Mouse (Mus musculus) heart, adult 8-10 months (tissue): Measurements from ENCODE around the gene Tm4sf5. TPM values are rescaled to one million over a fixed set of nuclear protein-coding genes. Genes with fewer than 3 reads are reported as not detected.
"Not testable (repeated sequence)": the region's sequence is repeated elsewhere in the genome, so short reads cannot be mapped to it uniquely, and the experiment has no call there.

Experiments
- DNase-seq: peaks from one replicate; pipeline ENCODE4 v3.0.0; 2022; ENCODE audit warnings: low spot score
- total RNA-seq, 4 experiments: library from RNA; stranded (reverse); gene quantifications; 2 replicates each; pipeline ENCODE4 v1.2.4; 2022

Gene Tm4sf5
- 1 to 10 TPM in 3 of 4 experiments, under 1 TPM in 1; 0.49 to 2.2 (median 1.5) TPM for total RNA-seq

DNA sequence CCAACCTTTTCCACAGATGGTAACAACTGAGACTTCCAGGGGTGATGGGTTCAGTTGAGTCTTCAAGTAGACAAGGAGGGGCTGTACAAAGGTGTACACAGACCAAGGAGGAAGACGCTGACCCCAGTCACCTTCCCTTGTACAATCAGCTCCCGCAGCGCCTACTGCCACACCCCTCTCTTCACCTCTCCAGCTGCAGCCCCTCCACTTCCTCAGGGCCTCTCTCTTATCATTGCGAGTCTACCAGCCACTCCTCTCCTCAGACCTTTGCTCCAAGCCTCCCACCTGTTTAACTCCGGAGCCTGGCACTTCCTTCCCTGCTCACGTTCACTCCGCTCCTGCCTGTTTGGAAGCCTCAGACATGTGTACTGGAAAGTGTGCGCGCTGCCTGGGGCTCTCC lies at the start of gene Tm4sf5:
Tm4sf5 (plus strand) TSS at position 275 of the 400 bp plus-strand sequence.
- DNase-seq = no peak

- DNase-seq = no peak
Observed at GRCm38 (mm10) chr11:70458688-70459600, 46.1 kb upstream of the Tm4sf5 start, which contains the start of gene Zmynd15. TSS of gene Zmynd15 (plus strand) at chr11:70459433.

- peak; percentile 64 for DNase-seq
Observed at GRCm38 (mm10) chr11:70459601-70460101, 45.4 kb upstream of the Tm4sf5 start, which contains the start of gene Cxcl16. TSS of gene Cxcl16 (minus strand) at chr11:70459984.

DNA sequence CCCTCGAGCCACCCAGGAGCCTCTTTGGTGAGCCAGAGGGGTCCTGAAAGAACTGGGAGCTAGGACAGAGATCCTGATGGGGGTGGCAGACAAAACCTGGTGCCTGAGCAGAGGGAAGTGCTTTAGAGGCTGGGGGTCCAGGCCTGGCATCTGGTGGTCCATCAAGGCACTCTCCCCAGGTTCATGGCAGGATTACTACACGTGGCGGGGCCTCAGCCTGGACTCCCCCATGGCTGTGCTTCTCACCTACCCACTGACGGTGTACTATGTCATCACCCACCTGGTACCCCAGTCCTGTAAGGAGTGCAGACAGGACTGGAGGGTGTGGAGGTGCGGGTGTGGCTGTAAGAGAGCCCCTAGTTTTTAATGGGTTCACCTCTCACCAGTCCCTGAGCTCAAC lies 41.1 kb upstream of the Tm4sf5 start:
- DNase-seq = no peak

GRCm38 (mm10) chr11:70465211-70465610 lies 39.8 kb upstream of the Tm4sf5 start:
- DNase-seq = no peak

GRCm38 (mm10) chr11:70465824-70466223 lies 39.2 kb upstream of the Tm4sf5 start:
- no peak for DNase-seq

DNA sequence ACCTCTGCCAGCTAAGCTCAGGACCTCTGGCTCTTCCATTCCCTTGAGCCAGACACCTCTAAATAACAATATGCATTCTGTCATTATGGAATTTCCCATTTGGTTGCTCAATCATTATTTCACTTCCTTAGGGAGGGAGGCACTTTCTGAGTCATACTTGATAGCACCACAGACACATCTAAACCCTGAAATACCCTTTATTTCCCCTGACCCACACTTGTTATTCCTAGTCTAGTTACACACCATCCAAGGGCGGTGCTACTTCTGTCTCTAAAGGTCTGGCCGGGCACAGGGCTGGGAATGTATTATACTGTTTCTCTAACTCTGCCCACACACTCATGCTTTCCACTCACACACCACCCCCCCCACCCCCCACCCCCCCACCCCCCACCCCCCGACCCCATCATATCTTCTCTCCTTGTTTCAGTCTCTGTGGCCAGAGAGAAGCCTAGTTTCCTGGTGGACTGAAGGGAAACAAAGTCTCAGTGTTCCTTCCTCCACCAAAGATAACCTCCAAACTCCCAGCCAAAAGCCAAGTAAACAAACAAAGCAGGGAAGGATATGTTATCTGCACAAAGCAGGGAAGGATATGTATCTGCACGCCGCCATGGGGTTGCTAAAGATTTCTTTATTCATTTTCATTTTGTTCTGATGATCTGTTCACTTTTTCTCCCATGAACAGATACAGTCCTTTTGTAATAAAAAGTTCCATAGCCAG lies 37.0 kb upstream of the Tm4sf5 start:
- DNase-seq = peak; percentile 57

DNA sequence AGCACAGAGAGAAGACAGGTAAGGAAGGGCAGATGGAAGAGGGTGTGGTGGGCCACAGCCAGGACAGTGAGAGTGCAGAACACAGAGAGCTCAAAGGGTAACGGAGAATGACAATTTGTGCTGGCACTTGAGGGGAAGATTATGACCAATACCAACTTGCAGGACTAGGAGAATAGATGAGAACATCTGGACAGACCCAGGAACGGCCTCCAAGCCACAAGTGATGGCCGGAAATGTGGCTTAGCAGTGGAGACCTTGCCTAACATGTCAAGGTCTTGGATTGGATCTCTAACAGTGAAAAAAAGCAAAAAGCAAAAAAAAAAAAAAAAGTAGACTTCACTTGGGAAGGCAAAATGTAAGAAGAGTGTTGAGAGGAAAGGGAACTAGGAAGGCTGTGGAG lies 35.3 kb upstream of the Tm4sf5 start:
- DNase-seq = no peak

DNA sequence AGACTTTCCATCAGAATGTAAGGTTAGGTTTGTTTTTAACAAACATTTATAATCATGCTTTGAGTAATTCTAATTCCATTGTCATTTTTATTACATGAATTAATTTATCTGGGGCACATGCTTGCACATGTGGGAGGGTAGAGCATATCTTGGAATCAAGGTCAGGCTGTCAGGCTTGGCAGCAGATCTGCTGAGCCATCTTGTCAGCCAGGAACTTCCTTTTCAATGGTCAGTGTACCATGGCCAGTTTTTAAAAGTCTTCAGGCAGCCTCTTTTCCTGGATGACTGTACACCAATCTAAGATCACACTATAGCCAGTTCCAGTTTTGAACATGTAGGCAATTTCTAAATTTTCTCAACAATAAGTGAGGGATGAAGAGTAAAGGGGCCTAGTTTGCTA lies 32.3 kb upstream of the Tm4sf5 start:
- no peak for DNase-seq

GRCm38 (mm10) chr11:70473291-70473690 lies 31.8 kb upstream of the Tm4sf5 start:
- not testable (repeated sequence) for DNase-seq

DNA sequence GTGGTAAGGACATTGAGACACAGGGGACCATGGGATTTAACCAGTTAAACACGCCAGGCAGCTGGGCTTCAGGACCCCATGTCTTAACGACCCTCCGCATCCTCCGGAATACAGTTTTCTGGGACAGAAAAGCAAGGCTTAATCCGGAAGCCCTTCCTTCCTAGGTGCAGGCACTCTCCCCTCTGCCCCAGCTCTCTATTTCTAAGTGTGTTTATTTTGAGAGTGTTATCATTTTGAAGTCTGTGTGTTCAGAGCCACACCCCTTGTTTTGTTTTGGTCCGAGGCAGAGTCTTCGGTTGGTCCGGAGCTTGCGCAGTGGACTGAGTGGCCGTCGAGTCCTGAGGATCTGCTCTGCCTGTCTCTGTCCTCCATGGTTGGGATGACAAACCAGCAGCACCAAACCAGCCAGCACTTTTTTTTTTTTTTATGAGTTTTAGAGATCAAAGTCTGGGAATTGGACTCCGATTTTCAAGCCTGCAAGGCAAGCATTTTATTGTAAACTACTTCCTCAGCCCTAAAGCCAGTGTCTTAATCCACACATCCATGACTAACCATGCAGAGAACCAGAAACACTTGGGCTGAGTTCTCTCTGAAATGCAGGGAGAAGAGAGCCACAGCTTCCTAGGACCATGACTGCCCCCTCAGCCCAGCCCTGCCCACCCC lies 30.0 kb upstream of the Tm4sf5 start:
- DNase-seq = no peak

DNA sequence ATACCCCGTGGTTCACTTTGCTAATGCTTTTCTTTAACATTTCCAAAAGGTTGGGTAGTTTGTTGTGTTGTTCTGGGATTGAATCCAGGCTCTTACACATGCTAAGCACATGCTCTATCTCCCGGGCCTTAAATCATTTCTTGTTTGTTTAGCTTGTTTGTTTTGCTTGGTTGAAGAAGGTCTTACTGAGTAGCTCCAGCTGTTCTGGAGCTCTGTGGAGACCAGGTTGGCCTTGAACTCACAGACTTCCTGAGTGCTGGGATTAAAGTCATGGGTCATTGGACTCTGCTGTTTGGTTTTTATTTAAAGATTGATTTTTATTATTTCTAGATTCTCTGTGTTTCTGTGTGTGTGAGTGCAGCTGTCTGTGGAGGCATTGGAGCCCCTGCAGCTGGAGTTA lies 19.5 kb upstream of the Tm4sf5 start:
- DNase-seq = no peak

GRCm38 (mm10) chr11:70487816-70488215 lies 17.2 kb upstream of the Tm4sf5 start:
- peak; percentile 51 for DNase-seq

GRCm38 (mm10) chr11:70489138-70489537 lies 15.9 kb upstream of the Tm4sf5 start:
- DNase-seq = no peak

DNA sequence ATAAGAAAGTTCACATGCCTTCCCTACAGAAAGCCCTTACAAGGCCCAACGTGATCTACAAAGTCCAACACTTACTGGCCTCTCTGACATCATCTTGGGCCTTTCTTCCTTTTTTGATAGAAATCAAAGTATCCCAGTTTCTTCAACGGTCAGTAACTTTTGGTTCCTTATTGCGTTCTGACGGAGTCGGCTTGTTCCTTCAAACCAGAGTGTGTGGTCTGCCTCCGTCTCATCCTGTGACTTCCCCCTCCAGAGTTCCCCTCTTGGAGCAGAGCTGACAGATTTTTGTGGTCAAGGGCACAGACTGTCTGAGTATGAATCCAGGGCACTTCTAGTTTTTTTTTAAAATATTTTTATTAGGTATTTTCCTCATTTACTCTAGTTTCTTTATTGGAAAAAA lies 15.4 kb upstream of the Tm4sf5 start:
- DNase-seq = no peak

DNA sequence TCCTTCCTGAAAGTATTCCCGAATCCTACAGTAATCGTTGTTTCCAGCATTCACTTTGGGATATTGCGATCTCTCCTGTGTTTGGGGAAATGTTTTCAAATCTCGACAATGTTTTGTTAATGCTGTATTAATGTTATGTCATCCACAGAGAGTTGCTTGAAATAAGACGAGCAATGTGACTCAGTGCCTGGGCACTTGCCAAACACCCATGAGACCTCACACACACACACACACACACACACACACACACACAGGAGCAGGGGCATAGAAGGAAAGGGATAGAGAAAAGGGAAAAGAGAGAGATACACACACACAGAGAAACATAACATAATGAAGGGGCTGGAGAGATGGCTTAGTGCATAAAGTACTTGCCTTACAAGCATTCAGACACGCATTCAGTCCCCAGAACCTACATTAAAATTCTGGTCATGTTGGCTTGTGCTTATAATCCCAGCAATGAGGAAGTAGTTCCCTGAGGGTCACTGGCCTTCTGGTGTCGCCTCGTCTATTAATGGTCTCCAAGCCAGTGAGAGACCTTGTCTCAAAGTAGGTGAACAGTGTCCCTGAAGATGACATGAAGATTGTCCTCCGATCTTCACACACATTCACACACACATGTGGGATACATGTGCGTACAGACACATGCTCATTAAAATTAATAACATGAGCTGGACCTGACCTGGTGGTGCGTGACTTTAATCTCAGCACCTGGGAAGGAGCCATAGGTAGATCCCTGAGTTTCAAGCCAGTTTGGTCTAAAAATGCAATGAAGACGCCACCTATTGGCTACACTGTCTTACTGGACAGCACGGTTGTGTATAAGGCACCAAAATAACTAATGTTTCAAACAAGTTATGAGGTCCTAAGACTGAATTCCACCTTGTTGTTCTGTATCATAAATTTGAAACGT lies 5.2 kb upstream of the Tm4sf5 start:
- no peak for DNase-seq

- DNase-seq = no peak
Observed at GRCm38 (mm10) chr11:70500476-70500812, 4.6 kb upstream of the Tm4sf5 start.

- DNase-seq = no peak
Observed at GRCm38 (mm10) chr11:70502018-70502417, 3.0 kb upstream of the Tm4sf5 start.

- peak; percentile 84 for DNase-seq
Observed at GRCm38 (mm10) chr11:70506385-70506784, 1.3 kb downstream of the Tm4sf5 start.

DNA sequence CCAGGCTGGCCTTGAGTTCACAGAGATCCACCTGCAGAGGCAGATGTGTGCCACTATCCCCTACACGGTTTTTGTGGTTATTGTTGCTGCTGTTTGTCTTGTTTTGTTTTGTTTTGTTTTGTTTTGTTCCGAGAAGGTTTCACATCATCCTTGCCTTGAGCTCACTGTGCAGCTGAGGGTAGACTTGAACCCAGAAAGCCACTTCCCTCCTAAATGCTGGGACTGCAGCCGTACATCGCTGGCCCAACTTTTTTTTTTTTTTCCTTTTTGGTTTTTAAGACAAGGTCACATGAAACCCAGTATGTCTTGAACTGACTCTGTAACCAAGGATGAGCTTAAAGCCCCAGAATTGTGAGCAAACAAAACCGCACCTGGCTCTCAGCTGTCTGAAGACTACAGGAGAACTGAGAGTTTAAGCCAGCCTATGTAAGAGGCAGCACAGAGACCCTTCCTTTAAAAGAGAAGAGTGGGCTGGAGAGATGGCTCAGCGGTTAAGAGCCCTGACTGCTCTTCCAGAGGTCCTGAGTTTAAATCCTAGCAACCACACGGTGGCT lies 2.0 kb downstream of the Tm4sf5 start:
- no peak for DNase-seq
